Mouse (Mus musculus): ENCODE results near the gene Nfkbia. TPM values are rescaled to one million over a fixed set of nuclear protein-coding genes. Genes with fewer than 3 reads are reported as not detected.

Nfkbia gene
- polyA plus RNA-seq, 1 experiment from 2014 or later: 42.6 TPM

GRCm38 (mm10) chr12:55473250-55474208 is 18.9 kb downstream of the Nfkbia start:
- ATAC-seq (replicated peaks; ENCODE audit: insufficient number of reproducible peaks, low FRiP score, low TSS enrichment): 0 out of 2 replicates have a peak, but pooled peaks have one; percentile 29
- H3K4me2 ChIP-seq: no peak overlapping the region
- H3K9me3 ChIP-seq (replicated peaks; ENCODE audit: control insufficient read depth, low read length): no peaks in the 10 kb centered on the region
- no peak overlapping the region for H3K4me3 ChIP-seq (ENCODE audit: low read depth, low read length)
- no peaks in the 10 kb centered on the region for H3K27me3 ChIP-seq (ENCODE audit: control insufficient read depth, insufficient read depth, low read length)
- no peak overlapping the region for H3K9ac ChIP-seq (ENCODE audit: low read depth, low read length)
- H3K4me1 ChIP-seq (ENCODE audit: control insufficient read depth, insufficient read depth, low read length): peaks cover 5% of the 10 kb centered on the region
- H3K36me3 ChIP-seq (ENCODE audit: control insufficient read depth, insufficient read depth, low read length): no peaks in the 10 kb centered on the region
- no peak overlapping the region for H3K27ac ChIP-seq (ENCODE audit: low read depth, low read length)
- 29% methylated on average over 8 of the region's 8 CpGs for WGBS (ENCODE audit: insufficient replicate concordance)

GRCm38 (mm10) chr12:55471344-55471743 is 21.1 kb downstream of the Nfkbia start:
- Histone ChIP-seq H3K4me1 (ENCODE audit: control insufficient read depth, insufficient read depth, low read length) (peaks cover 5% of the 10 kb centered on the region), H3K9me3 (replicated peaks; ENCODE audit: control insufficient read depth, low read length) (no peaks in the 10 kb centered on the region), H3K27me3 (ENCODE audit: control insufficient read depth, insufficient read depth, low read length) (no peaks in the 10 kb centered on the region), H3K36me3 (ENCODE audit: control insufficient read depth, insufficient read depth, low read length) (no peaks in the 10 kb centered on the region), H3K9ac (ENCODE audit: low read depth, low read length) (no peak overlapping the region), H3K27ac (ENCODE audit: low read depth, low read length) (no peak overlapping the region), H3K4me2 (no peak overlapping the region), H3K4me3 (ENCODE audit: low read depth, low read length) (no peak overlapping the region)
- 84% methylated on average over 9 of the region's 9 CpGs for WGBS (ENCODE audit: insufficient replicate concordance)
- no peak for ATAC-seq (replicated peaks; ENCODE audit: insufficient number of reproducible peaks, low FRiP score, low TSS enrichment)

- no peak overlapping the region for H3K9ac ChIP-seq (ENCODE audit: low read depth, low read length)
- no peaks in the 10 kb centered on the region for H3K9me3 ChIP-seq (replicated peaks; ENCODE audit: control insufficient read depth, low read length)
- H3K4me3 ChIP-seq (ENCODE audit: low read depth, low read length): no peak overlapping the region
- no peaks in the 10 kb centered on the region for H3K27me3 ChIP-seq (ENCODE audit: control insufficient read depth, insufficient read depth, low read length)
- H3K4me1 ChIP-seq (ENCODE audit: control insufficient read depth, insufficient read depth, low read length): peaks cover 5% of the 10 kb centered on the region
- WGBS (ENCODE audit: insufficient replicate concordance): 44% methylated on average over 5 of the region's 5 CpGs
- H3K27ac ChIP-seq (ENCODE audit: low read depth, low read length): no peak overlapping the region
- ATAC-seq (replicated peaks; ENCODE audit: insufficient number of reproducible peaks, low FRiP score, low TSS enrichment): no peak
- no peak overlapping the region for H3K4me2 ChIP-seq
- H3K36me3 ChIP-seq (ENCODE audit: control insufficient read depth, insufficient read depth, low read length): no peaks in the 10 kb centered on the region
Measured at GRCm38 (mm10) chr12:55470442-55470841, 22.0 kb downstream of the Nfkbia start.

- Histone ChIP-seq H3K9ac (ENCODE audit: low read depth, low read length) (no peak overlapping the region), H3K9me3 (replicated peaks; ENCODE audit: control insufficient read depth, low read length) (no peaks in the 10 kb centered on the region)
Measured at GRCm38 (mm10) chr12:55467331-55468180, 24.9 kb downstream of the Nfkbia start.

GRCm38 (mm10) chr12:55466816-55467215 is 25.6 kb downstream of the Nfkbia start:
- no peaks in the 10 kb centered on the region for H3K9me3 ChIP-seq (replicated peaks; ENCODE audit: control insufficient read depth, low read length)
- H3K4me2 ChIP-seq: no peak overlapping the region
- H3K9ac ChIP-seq (ENCODE audit: low read depth, low read length): no peak overlapping the region
- no peak overlapping the region for H3K27ac ChIP-seq (ENCODE audit: low read depth, low read length)
- no peak overlapping the region for H3K4me3 ChIP-seq (ENCODE audit: low read depth, low read length)
- peaks cover 4% of the 10 kb centered on the region; the same call in 1 of the 2 replicates for H3K4me1 ChIP-seq (ENCODE audit: control insufficient read depth, insufficient read depth, low read length)
- no peaks in the 10 kb centered on the region for H3K36me3 ChIP-seq (ENCODE audit: control insufficient read depth, insufficient read depth, low read length)
- 58% methylated on average over 5 of the region's 5 CpGs for WGBS (ENCODE audit: insufficient replicate concordance)
- no peaks in the 10 kb centered on the region for H3K27me3 ChIP-seq (ENCODE audit: control insufficient read depth, insufficient read depth, low read length)
- no peak for ATAC-seq (replicated peaks; ENCODE audit: insufficient number of reproducible peaks, low FRiP score, low TSS enrichment)

More at GRCm38 (mm10) chr12:55467331-55468180, 24.9 kb downstream of the Nfkbia start:
- Histone ChIP-seq H3K27me3 (ENCODE audit: control insufficient read depth, insufficient read depth, low read length) (no peaks in the 10 kb centered on the region), H3K4me1 (ENCODE audit: control insufficient read depth, insufficient read depth, low read length) (peaks cover 4% of the 10 kb centered on the region; the same call in 1 of the 2 replicates), H3K27ac (ENCODE audit: low read depth, low read length) (no peak overlapping the region), H3K4me2 (0 out of 2 replicates have a peak overlapping the region, but pooled peaks have one; percentile 20), H3K36me3 (ENCODE audit: control insufficient read depth, insufficient read depth, low read length) (no peaks in the 10 kb centered on the region), H3K4me3 (ENCODE audit: low read depth, low read length) (no peak overlapping the region)
- no peak for ATAC-seq (replicated peaks; ENCODE audit: insufficient number of reproducible peaks, low FRiP score, low TSS enrichment)
- 34% methylated on average over 10 of the region's 10 CpGs for WGBS (ENCODE audit: insufficient replicate concordance)

- Histone ChIP-seq H3K4me1 (ENCODE audit: control insufficient read depth, insufficient read depth, low read length) (peaks cover 6% of the 10 kb centered on the region; the same call in 1 of the 2 replicates), H3K27me3 (ENCODE audit: control insufficient read depth, insufficient read depth, low read length) (no peaks in the 10 kb centered on the region), H3K36me3 (ENCODE audit: control insufficient read depth, insufficient read depth, low read length) (no peaks in the 10 kb centered on the region), H3K4me2 (no peak overlapping the region), H3K27ac (ENCODE audit: low read depth, low read length) (no peak overlapping the region), H3K9ac (ENCODE audit: low read depth, low read length) (no peak overlapping the region), H3K4me3 (ENCODE audit: low read depth, low read length) (no peak overlapping the region), H3K9me3 (replicated peaks; ENCODE audit: control insufficient read depth, low read length) (no peaks in the 10 kb centered on the region)
- WGBS (ENCODE audit: insufficient replicate concordance): 56% methylated on average over 7 of the region's 7 CpGs
- ATAC-seq (replicated peaks; ENCODE audit: insufficient number of reproducible peaks, low FRiP score, low TSS enrichment): no peak
Measured at GRCm38 (mm10) chr12:55466088-55466701, 26.3 kb downstream of the Nfkbia start.

GRCm38 (mm10) chr12:55465401-55465983 is 27.0 kb downstream of the Nfkbia start:
- no peaks in the 10 kb centered on the region for H3K36me3 ChIP-seq (ENCODE audit: control insufficient read depth, insufficient read depth, low read length)
- H3K27ac ChIP-seq (ENCODE audit: low read depth, low read length): no peak overlapping the region
- ATAC-seq (replicated peaks; ENCODE audit: insufficient number of reproducible peaks, low FRiP score, low TSS enrichment): no peak
- H3K4me1 ChIP-seq (ENCODE audit: control insufficient read depth, insufficient read depth, low read length): peaks cover 6% of the 10 kb centered on the region; the same call in 1 of the 2 replicates
- no peak overlapping the region for H3K4me2 ChIP-seq
- H3K27me3 ChIP-seq (ENCODE audit: control insufficient read depth, insufficient read depth, low read length): no peaks in the 10 kb centered on the region
- WGBS (ENCODE audit: insufficient replicate concordance): 79% methylated on average over 16 of the region's 17 CpGs
- H3K4me3 ChIP-seq (ENCODE audit: low read depth, low read length): no peak overlapping the region
- H3K9ac ChIP-seq (ENCODE audit: low read depth, low read length): no peak overlapping the region
- no peaks in the 10 kb centered on the region for H3K9me3 ChIP-seq (replicated peaks; ENCODE audit: control insufficient read depth, low read length)

All from heart, embryonic 11.5 days (tissue).